Mouse (Mus musculus) Muller cell, postnatal 12 days (primary cell): ENCODE measurements around the gene 1700017D01Rik.
"Not testable (repeated sequence)": the region's sequence is repeated elsewhere in the genome, so short reads cannot be mapped to it uniquely, and the experiment has no call there.

ENCODE experiments used
- DNase-seq: peaks from one replicate; pipeline ENCODE4 v3.0.0-alpha.2; 2015; ENCODE audit errors: inconsistent ontology term

The 1700017D01Rik gene

DNA sequence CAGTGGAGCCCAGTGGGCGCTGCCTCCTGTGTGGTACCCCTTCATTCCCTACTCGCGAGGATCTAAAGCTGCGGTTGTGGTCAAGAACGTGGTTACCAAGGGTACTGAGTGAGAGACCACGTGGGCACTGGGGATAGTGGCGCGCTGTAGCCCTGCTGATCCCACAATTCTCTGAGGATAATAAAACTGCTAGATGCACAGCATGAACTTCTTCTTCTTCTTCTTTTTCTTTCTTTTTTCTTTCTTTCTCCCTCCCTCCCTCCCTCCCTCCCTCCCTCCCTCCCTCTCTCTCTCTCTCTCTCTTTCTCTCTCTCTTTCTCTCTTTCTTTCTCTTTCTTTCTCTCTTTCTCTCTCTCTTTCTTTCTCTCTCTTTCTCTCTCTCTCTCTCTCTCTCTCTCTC lies at the start of gene 1700017D01Rik:
1700017D01Rik (minus strand) TSS at position 101 of the 400 bp plus-strand sequence.
- not testable (repeated sequence) for DNase-seq

DNA sequence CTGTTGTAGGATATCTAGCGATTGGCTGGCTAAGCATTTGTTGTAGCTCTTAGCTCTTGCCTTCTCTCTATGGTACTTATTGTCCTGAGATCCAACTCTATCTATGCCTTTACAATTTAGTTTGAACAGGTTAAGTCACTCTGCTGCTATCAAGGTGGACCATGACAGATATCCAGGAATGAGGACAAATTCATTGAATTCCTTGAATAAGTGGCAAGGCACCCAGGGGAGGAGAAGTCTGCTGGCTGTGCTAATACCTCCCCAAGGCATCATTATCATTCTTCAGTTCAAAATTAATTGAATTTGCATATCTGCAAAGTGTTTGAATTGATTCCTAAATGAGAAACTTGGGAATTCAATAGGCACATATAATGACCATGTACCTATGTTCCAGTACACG lies 46.8 kb upstream of the 1700017D01Rik start:
- DNase-seq, result peak; percentile 35

DNA sequence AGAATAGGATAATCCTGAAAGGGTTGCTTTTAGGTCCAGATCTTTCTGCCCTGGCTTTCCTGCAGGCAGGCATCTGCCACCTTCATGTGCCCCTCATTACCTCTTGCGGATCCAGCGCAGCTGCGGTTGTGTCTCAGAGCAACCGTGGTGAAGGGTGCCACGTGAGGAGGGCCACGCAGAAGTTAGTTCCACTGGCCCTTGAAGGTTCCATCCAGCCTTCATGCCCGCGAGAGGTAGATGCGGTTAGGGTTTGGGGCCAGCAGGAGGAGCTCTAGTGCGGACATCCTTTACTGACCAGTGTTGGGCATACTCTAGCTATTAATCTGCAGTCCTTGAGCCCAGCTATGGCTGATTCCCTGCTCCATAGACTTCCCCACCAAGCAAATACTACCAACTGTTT lies 34.5 kb upstream of the 1700017D01Rik start, which contains the start of gene 1700025F22Rik:
1700025F22Rik (minus strand) TSS at position 149 of the 400 bp plus-strand sequence.
- no peak for DNase-seq

DNA sequence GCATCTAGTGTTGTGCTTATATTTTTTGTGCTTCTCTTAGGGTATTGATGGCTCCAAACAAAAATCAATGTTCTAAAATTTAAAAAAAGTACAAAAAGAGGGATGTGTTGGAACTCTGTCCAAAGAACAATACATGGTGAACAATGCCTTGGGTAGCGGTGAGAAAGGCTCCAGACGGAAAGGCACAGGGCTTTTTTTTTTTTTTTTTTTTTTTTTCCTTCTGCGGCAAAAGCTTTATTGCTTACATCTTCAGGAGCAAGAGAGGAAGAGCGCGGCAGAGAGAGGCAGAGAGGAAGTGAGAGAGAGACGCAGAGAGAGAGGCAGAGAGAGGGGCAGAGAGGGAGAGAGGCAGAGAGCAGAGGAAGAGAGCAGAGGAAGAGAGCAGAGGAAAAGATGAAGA lies 27.2 kb upstream of the 1700017D01Rik start:
- DNase-seq, result not testable (repeated sequence)

DNA sequence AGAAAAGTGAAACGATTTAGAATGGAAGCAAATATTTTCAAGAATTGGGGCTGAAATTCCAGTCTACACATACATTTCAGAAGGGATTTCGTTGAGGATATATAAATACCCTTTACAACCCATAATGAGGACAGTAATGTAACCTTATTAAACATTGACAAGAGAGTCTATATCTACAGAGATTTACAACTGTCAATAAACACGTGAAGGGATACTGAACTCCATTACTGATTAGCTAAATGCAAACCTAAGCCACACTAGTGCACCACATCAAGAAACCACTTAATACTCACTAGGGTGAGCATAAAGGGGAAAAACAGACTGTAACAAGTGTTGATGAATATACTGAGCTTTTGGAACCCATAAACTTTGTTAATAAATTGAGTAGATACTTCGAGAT lies 4.7 kb upstream of the 1700017D01Rik start:
- no peak for DNase-seq

DNA sequence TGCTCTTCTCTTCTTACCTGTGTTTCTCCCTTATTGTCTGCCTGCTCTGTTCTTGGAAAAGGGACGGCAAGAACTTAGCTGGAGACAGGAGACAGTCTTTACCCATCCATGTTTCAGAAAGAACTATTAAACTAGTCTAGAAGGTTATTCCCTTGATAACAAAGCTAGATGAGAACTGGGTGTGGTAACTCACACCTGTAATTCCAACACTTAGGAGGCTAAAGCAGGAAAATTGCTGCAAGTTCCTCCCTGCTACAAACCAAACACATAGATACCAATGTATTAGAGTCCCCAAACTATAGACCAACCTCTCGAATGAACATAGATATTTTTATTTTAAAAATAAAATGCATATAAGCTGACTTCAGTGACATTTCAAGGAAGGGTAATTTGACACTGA lies 4.2 kb upstream of the 1700017D01Rik start:
- DNase-seq, result no peak

DNA sequence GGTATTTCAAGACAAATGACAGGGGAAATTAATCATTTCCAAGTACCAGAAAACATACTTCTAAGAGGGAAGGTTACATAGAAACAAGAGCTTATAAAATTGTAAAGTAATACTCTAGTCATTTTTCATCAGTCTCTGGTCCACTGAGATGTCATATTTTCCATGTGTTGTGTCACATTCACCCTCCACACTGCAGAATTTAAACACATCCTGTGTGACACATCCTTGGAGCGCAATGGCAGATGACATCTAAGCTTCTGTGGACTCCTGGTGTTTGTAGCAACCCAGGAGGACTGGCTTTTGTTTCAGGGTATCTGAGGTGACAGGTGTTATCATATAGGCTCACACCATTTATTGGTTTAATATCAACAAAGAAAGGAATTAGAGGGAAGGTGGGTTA lies 974 bp downstream of the 1700017D01Rik start:
- no peak for DNase-seq

DNA sequence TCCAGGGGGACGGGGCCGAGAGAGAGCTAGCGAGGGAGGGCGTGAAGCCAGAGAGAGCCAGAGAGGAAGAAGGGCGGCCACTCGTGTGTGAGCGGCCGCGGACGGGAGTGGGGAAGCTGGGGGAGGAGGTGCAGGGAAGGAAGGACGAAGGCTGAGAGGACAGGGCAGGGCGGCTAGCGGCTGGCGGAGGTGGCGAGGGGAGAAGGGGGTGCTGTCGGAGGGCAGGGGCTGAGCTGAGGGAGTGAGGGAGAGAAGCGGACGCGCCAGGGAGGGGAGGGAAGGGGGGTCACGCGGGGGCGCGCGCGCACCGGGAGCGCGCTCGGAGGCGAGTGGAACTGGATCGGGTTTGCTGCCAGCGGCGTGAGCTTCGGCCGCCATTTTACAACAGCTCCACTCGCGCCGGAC lies 9.7 kb downstream of the 1700017D01Rik start:
- DNase-seq, result peak; percentile 19

DNA sequence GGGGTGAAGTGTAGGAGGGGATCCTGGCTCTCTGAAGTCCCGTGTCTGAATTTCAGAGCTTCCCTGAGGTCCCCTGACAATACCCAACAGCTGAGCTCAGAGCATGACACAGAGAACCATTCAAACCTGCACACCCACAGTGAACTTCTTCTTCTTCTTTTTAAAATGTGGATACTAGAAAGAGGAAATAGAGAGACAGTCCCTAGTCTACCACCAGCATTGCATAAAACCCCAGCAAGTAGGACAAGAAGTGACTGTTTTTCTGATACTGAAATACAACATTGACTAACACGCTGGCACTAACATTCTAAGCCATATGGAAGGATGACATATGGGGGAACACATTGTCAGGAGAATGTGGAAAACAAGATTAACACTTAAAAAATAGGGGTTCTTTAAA lies 11.3 kb downstream of the 1700017D01Rik start:
- DNase-seq, result no peak

DNA sequence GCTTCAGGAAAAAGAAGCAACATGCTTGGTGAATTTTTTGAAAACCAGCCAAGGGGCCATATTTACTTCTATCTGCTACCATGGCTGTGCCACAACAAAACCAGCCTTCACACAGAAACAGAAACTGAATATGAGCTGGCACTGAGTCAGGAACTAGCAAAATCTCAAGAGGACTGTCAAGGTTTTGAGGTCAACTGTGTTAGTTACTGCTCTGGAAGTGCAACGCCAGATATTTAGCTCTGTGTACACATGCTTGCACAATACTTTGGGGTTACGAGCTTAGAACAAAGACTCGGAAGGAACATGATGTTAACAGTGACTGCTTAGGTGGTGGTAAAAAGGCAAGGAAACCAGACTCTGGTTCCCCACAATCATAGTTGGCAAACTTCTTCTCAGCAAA lies 22.9 kb downstream of the 1700017D01Rik start:
- no peak for DNase-seq

DNA sequence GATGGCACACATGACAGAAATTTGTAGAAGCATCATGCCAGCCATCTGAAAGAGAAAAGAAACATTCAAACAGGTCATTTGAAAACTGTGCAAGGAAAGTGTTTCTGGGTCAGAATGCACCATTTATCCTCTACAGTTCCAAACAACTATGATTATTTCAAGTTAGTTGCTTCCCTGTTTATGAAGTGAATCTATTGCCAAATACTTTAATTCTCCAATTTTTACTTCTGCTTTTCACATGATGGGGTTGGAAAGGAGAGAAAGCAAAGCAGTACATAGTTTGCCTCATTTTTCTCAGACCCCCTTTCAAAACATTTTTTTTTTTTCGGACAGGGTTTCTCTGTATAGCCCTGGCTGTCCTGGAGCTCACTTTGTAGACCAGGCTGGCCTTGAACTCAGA lies 28.8 kb downstream of the 1700017D01Rik start:
- DNase-seq, result no peak

DNA sequence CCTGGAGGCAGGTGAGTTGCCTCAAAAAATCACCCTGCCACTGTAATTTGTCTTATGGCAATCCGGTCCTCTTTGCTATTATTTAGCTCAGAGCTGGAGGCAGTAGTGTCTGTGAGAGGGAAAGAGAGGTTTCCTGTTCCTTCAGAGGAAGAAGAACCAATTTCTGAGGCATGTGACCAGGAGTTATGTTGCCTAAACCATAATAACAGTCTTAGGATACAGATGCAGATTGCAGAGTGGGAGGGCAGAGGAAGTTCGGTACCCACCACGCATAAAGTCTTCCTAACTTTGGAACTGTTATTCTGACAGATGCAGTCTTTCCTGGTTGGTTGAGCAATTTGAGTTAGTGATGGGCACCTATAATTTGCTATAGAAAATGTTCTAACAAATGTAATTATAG lies 32.3 kb downstream of the 1700017D01Rik start:
- no peak for DNase-seq

DNA sequence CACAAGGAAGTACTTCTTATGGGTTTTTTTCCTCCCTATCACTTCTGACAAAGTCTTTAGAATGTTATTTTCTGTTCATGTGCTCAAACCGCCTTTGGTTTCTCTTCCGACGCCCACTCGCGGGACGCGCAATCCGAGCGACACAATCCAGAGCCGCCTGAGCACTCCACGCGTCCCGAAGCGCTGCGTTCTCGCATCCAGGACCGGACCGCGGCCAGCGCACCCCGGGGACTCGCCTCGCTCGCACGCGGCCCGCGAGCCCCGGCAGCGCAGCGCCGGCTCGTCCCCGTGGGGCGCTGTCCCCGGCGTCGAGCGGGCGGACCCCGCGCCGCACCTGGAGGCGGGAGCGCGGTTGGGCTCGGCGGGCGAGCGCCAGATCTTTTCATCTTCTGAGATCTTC lies 38.5 kb downstream of the 1700017D01Rik start:
- peak; percentile 13 for DNase-seq

DNA sequence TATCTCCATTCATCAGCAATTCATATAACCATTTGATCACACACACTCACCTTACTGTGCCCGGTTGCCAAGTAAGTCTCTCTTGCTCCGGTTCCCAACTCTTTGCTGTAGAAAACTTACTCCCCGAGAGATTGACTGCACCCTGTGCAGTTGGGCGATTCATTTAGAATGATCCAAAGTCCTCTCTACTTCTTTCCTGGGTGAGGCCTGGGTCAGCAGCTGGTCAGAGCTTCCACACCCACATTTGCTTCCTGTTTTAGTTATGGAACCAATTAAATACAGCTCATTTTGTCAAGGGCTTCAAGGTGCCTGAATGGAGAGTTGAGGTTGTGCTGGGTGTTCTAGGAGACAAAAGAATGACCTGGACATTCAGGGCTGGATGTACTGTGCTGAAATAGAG lies 49.7 kb downstream of the 1700017D01Rik start, which contains the start of gene Ms4a8a:
Ms4a8a (minus strand) TSS at position 169 of the 400 bp plus-strand sequence.
- no peak for DNase-seq

DNA sequence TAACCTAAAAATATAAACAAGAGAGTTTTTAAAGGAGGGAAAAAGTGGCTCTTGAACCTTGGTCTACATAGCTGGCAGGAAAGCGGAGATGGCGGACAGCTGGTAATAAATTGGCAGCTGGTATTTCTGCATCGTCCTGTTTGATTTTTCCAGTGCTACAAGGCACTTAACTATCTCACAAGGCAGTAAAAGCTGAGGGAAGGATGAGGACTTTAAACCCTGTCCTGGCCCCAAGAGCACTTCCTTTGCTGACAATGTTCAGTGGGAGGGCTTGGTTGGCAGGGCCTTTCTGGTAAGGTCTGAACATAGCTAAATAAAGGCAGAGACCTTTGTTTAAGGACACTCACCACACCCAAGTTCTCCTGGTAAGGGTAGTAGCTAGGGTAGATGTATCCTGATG lies 60.3 kb downstream of the 1700017D01Rik start:
- DNase-seq, result no peak

DNA sequence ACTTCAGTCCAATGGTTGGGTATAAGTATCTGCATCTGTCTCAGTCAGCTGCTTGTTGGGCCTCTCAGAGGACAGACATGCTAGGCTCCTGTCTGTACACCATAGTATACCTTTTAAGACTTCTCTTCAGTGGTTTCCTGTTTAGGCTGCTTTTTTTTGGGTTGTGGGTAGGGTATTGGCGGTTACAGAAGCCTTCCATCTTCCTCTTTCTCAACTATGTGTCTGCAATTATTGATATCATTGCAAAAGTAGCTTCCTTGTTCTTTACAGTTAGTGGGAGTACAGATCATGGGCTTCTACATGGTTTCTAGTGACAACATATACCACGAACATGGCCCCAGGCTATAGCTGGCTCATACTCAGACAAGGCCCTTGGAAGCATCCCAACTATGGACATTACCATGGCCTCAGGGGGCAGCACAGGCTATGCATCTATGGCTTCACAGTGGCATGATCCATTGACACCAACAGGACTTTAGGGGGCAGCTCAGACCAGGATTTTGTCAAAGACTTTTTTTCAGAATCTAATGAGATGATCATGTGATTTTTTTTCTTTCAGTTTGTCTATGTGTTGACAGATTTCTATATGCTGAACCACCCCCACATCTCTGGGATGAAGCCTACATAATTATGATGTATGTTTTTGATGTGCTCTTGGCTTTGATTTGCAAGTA lies 65.3 kb downstream of the 1700017D01Rik start:
- no peak for DNase-seq

DNA sequence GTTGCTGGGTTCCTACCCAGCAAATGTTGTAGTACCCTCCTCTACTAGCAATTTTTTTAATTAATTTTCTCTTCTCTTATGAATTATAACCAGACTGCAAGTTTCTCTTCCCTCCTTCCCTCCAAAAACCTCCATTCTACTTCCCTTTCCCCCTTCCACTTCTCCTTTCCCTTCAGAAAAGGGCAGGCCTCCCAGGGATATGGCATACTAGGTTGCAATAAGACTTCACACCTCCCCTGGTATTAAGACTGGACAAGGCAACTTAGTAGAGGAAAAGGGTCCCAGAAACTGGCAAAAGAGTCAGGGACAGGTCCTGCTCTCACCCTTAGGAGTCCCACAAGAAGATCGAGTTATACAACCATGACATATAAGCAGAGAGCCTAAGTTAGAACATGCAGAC lies 69.8 kb downstream of the 1700017D01Rik start:
- no peak for DNase-seq

DNA sequence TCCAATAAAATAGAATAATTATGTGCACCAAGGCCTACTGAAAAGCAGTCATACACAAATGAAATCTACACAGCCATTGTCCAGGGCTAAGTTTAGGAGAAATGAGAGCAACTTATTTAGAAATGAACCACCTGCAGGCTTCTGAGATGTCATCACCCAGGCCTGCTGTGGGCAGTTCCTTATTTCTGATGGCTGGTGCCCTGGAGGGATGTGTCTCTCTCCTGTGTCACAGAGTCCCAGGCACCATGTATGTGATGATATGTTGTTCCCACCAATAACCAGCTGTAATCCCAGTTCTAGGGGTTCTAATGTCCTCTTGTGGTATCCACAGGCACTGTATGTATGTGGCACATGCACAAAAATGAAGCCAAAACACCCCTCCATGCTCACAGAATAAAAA lies 70.7 kb downstream of the 1700017D01Rik start:
- DNase-seq, result no peak

DNA sequence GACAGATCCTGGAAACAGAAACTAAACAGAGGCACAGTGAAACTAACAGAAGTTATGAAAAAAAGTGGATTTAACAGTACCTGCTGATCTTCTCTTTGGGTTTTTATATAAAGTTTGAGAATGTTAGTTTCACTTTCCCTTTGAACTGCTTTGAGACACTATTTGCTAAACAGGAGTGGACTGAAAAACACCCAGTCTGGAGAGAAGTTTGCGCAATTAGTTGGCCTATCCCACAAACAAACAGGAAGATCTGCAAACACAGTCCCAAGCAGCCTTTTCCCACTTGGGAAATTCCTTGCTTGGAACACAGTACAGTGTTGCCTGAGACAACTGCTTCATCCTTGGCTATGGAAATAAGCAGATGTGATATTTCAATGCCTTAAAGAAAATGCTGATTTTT lies 75.0 kb downstream of the 1700017D01Rik start:
- DNase-seq, result not testable (repeated sequence)

DNA sequence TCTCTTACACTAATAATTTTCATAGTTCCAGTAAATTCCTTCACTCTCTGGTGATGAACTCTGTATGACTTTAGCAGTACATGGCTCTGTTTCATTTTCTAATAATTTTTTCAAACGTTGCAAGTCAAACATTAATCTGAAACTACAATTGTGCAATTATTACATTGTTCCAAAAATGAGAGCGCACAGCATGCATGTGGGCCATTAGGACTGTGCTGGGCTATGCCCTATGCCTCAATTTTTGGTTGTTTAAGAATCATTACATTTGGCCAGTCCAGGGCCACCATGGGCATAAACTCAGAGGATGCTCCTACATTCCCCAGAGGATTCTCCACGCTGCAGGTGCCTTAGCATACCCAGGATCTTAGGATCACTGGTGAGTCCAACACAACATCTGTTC lies 77.4 kb downstream of the 1700017D01Rik start:
- DNase-seq, result no peak

DNA sequence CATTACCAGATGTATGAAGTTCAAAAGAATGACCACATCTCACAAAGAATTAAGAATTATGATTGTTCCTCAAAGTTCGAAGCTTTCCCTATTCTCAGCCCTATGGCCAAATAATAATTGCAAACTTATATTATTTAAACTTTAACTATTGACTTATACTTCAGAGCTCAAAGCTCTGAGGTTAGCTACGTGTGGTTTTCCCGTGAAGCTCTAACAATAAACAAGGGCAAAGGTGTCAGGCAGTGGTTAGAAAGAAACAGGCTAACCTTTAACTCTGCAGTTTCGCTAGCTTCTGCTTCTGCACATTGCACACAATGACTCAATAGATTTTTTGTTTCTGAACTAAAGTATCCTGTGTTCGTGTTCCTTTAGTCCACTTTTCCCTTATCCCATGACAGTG lies 77.8 kb downstream of the 1700017D01Rik start:
- no peak for DNase-seq

DNA sequence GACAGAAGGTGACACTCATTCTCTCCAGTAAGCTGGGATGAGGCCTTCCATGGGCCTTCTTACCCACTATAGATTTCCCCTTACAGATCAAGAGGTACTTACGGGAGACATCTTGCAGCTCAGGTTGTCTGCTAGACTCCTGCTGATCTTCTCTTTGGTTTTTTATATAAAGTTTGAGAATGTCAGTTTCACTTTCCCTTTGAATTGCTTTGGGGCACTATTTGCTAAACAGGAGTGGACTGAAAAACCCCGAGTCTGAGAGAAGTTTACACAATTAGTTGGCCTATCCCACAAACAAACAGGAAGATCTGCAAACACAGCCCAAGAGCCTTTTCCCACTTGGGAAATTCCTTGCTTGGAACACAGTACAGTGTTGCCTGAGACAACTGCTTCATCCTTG lies 80.4 kb downstream of the 1700017D01Rik start:
- DNase-seq, result no peak

DNA sequence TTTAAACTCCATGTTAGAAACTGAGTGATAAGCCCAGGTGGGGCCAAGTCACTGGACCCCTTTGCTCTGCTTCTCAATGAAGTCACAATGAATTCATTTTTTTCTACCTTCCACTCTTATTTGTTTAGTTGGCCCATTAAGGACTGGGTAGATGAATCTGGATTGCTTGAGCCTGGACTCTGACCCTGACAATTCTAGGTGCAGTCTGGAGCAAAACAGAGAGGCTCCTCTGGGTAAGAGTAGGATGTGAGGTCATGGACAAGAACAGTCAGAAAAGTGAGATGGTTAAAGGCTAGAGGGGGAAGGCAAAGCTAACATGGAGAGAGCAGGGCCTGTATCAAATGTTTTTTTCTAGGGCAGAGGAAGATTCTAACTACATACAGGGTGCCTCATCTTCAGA lies 81.2 kb downstream of the 1700017D01Rik start:
- DNase-seq, result no peak

DNA sequence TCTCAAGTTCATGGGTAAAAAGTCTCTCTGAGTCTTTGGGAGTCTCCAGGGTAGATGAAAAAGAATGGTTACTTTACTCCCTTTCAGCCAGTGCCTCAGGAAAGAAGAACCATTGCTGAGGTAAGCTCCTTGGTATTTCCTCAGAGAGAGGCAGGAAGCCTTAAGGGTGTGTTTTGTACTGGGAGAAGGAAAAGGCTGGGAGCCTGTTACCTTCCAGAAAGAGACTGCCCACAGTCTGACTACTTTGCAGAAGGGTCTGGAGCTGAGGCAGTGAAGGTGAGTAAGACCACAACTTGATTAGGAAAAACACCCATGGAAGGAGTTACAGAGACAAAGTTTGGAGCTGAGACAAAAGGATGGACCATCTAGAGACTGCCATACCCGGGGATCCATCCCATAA lies 82.2 kb downstream of the 1700017D01Rik start:
- DNase-seq, result no peak
